Mouse (Mus musculus): ENCODE results near the gene Gfpt1.

DNA sequence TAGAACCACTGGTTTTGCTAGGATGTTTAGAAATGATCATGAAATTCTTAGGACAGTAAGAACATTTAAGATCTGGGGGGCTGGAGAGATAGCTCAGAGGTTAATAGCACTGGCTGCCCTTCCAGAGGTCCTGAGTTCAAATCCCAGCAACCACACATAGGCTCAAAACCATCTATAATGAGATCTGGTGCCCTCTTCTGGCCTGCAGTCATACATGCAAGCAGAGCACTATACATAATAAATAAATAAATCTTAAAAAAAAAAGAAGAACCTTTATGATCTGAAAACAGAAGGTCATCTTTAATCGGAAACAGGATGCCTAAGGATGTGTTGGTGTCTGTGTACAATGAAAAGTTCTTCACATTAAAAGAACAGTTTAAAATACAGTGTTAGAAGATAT lies 17.1 kb downstream of the Gfpt1 start:
- TF ChIP-seq POLR2A (IDR thresholded peaks at IDR 0.05; ENCODE audit: borderline replicate concordance, insufficient read depth, low read length) (no peak), CTCF (IDR thresholded peaks at IDR 0.05; ENCODE audit: borderline replicate concordance, insufficient read depth, low read depth, low read length) (no peak)

Measured in cerebellum, adult 2 months (tissue).